Mouse (Mus musculus): ENCODE results near the gene Neu2.
A peak's percentile ranks its signal among the peaks of the same experiment; 100 is the strongest.

Gene Neu2

DNA sequence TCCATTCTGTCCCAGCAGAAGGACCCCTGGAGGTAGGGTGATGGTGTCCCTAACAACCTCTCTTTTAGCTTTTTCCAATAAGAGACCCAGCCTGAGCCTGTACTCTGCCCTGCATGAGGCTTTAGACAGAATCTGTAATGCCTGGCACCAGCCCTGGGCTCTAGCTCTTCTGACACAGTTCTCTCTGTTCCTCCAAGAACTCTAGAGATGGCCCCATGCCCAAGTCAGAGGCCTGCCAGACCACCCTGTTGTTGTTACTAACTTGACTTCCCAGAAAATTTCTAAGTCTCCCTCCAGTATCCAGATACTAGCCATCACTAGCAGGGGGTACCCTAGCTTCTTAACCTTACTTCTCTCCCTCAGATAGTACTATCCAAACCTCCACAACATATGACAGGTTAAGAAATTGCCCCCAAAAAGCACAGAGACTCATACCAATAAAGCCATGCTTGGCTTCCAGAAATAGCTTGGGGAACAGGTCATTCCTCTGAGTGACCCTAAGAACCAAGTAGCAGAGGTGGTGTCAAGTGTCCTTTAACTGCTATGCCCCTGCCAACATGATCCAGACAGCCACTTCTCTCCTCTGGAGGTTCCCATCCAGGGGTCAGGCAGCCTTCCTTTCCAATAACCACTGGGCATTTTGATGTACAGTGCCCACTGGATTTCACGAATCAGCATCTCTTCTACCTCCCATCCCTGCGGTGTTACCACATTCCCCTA is 105.0 kb downstream of the Neu2 start:
- no peak for DNase-seq (ENCODE audit: low spot score)

DNA sequence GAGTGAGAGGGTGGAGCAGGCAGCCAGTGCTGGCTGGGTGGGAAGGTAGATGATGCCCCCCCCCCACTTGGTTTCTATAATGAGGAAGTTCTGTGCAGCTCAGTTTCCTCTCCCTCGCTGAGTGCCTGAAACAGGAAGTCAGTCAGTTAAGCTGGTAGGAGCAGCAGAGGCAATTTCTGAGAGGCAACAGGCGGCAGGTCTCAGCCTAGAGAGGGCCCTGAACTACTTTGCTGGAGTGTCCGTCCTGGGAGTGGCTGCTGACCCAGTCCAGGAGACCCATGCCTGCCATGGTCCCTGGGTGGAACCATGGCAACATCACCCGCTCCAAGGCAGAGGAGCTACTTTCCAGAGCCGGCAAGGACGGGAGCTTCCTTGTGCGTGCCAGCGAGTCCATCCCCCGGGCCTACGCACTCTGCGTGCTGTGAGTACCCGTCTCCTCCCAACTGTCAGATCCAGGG is 110.6 kb downstream of the Neu2 start, which contains the start of gene Inpp5d:
Gene Inpp5d (plus strand): TSS at position 102 of the 458 bp plus-strand sequence.
- no peak for DNase-seq (ENCODE audit: low spot score)

DNA sequence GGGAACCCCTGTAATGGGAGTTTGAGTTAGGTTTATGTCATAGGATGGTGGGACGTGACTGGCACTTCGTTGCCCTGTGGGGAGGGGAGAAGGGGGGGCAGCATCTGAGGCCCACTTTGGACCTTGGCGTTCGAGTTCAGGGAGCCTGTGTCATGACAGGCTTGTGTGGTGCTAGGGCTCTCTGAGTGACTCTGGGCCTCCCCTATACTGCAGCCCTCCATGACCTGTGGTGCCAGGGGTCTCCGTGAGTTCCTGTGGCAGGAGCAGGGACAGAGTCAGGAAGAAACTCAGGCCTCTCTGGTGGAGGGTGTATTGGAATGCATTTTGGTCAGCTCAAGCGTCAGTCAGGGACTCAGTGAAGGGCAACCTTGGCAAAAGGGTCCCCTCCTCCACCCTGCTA is 111.0 kb downstream of the Neu2 start:
- no peak for DNase-seq (ENCODE audit: low spot score)

DNA sequence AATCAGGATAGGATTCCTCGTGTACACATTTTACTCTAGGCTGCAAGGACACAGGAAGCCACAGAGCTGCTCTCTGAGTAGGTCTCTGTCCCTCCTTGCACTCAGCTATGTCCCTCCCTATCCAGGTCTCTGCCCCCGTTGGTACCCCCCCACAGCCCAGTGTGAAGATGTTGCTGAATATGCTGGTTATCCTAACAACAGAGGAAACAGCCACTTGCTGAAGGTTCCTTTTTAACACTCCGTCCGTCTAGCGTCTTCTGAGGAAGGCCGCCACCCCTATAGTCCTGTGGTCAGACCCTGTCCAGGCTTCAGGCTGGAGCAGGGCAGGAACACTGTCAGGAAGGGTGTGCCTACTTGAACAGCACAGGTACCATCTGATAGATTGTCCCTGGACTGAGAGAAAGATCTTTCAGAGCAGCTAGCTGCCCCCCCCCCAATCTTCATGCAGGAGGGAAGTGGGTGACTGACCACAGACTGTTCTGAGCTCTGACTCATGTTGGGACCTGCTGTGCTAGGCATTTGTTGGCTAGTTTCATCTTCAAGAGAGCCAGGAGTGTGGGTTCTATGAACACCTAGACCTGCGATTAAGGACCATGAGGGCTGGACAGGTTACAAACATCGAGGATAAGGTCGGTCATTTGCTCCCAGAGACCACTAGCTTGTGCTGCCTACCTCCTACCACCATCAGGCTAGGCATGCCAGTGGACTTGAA is 111.6 kb downstream of the Neu2 start:
- no peak for DNase-seq (ENCODE audit: low spot score)

DNA sequence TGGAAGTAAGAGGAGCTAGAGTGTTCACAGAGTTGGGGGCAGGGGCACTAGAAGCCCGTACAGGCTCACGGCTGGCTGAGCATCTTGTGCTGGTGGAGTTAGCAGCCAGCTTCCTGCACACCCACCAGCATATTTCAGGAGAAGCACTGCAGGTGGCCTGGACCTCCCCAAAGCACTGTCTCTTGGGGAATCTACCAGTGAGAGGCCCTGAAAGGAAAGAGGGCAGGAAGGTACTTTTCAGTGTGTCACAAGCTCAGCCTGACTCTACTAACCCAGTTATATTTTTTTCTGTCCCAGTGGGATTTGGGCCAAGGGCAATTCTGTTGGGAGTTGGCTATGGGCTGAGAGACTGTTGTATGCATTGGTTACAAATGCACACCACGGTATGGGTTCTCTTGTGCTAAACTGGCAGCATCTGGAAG is 112.2 kb downstream of the Neu2 start:
- peak; percentile 12 for DNase-seq (ENCODE audit: low spot score)

DNA sequence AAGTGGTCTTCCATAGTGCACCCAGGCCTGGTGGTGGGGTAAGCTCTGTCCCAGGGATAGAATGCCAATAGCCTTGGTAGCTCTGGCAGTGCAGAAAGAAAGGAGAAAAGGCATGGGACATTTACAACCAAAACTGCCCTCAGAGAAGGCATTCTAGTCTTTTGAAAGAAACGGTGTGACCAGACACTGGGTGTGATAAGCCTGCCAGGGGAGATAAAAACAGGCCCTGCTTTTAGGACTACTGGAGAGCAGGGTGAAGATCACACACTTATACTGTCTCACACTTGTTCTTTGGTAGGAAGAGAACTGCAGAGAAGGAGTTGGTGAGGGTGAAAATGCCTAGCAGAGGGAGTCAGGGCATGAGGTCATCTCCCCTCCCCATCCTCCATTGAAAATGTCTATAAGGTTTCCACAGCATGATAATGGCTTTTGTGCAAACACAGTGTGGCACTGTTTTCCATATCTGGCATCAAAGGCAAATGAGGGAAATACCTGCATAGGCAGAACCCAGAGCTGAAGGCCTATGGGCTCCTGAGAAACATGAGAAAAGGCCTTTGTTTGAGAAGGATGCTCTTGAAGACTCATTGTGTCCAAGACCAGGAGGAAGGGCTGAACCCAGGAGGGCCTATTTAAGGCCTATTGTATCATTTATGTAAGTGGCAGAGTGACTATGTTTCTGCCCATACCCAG is 114.4 kb downstream of the Neu2 start:
- DNase-seq (ENCODE audit: low spot score), result no peak

DNA sequence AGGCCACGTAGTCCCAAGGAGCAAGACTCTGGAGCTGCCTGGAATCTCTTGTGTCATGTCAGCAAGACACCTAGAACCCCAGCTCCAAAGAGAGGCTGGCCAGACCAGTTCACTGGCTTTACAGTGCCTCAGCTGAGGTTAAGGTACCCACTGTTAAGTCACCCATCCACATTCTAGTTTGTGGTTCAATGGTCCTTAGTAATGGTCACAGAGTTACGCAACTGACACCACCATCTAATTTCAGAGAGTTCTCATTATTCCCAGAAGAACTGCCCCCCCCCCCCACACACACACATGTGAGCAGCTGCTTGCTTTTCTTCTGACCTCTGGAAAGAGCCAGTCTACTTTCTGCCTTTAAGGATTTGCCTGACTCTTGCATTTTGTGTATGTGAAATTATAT is 115.1 kb downstream of the Neu2 start:
- DNase-seq (ENCODE audit: low spot score), result no peak

DNA sequence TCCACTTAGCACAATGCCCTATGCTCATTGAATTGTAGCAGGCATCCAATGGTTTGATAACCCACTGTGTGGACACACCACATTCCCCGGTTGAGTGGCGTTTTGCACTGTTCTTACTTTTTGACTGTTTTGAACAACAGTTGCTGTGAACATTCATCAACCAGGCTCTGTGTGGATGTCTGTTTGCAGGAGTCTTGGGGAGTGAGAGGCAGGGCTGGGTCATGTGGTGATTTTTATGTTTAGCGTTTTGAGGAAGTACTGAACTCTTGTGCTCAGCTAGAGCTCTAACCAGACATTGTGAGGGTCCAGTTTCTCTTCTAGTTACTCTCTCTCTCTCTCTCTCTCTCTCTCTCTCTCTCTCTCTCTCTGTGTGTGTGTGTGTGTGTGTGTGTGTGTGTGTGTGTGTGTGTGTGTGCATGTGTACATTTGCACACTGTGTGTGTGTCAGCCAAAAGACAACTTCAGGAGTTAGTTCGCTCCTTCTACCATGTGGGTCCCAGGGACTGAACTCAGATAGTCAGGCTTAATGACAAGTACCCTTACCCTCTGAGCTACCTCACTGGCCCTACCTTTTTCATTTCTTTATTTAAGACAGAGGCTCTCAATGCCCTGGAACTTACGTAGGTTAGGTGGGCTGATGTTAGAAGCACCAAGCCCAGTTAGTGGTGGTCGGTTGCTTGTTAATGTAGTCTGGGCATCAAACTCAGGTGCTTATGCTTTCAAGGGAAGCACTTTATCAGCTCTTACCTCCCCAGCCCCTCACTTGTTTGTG is 115.8 kb downstream of the Neu2 start:
- DNase-seq (ENCODE audit: low spot score), result no peak

DNA sequence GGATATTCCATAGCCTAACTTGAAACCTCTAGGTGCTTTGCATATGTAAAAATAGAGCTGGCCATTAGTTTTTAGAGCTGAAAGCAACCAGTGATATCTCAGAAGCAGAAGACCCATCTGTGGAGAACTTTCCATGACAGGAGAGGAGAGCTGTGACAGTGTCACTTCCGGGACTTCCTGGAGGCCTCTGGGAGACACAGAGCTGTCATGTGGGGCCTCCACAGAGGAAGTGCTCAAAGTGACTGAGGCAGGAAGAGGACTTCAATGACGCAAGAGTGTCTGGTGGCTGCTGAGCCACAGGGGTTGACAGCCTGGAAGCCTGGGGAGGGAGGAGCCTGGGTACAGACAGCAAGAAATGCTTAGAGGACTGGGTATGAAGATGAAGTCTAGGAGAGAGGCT is 116.7 kb downstream of the Neu2 start:
- DNase-seq (ENCODE audit: low spot score), result no peak

DNA sequence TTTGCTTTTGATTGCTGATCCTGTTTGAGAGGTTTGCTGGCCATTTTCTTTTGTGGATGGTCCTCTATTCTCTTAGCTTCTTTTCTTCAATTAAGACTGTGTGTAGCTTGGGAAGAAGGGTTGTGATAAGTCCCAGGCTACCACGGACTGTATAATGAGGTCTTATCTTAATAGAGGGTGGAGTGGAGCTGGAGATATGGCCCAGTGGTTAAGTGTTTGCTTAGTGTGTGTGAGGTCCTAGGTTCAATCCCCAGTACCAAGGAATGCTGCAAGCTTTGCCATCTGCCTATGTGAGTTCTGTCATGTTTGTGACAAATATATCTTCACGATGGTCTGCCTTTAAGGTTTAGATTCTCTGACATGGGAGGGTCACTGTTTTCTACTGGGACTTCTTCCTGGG is 118.4 kb downstream of the Neu2 start:
- DNase-seq (ENCODE audit: low spot score), result no peak

DNA sequence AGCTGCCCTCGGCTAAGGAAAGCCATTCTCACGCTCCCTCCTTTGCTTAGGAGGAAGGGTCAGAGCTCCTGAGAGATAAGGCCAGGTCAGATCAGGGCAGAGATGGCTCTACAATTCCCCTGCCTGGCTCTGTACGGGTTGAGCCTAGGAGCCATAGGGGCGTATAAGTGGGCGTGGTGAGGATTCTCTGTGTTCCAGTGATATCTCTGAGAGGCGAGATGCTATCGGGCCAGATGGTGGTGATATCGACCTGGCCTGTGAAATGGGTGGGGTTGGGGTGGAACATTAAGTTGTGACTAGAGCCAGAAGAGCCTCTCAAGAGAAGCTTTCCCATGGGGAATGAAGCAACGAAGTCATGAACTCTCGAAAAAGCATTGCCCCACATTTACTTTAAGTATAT is 121.9 kb downstream of the Neu2 start:
- DNase-seq (ENCODE audit: low spot score), result no peak

DNA sequence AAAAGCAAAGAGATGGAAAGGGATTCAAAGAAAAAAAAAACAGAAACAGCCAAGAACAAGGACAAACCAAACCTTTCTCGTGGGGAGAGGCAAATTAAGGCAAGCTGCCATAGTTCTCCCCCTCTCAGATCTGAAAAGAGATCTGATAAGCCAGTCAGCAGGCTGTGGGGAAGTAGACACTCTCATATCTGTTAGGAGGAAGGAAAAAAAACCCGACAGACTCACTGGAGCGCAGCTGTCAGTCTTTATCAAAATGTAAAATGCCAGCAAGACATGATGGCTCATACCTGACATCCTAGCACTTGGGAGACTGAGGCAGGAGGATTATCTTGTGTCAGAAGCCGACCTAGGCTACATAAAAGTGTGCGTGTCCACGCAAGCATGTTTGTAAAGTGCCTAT is 122.5 kb downstream of the Neu2 start:
- DNase-seq (ENCODE audit: low spot score), result no peak

DNA sequence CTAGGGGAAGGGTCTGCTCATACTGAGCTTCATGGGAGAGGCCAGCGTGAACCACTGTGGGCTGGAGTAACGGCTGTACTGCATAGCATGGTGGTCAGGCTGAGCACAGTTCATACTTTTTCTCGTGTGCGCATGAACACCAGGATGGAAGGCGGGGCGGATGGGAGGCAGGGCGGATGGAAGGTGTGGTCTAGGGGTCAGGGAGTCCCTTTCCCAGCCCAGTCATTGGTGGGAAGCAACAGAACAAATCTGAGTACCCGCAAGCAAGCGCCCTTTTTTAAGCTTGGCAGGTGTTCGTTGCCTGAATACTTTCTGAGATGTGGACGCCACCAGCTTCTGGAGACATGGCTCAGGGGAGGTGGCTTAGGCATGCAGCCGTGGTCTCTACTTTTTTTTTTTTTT is 127.0 kb downstream of the Neu2 start:
- no peak for DNase-seq (ENCODE audit: low spot score)

DNA sequence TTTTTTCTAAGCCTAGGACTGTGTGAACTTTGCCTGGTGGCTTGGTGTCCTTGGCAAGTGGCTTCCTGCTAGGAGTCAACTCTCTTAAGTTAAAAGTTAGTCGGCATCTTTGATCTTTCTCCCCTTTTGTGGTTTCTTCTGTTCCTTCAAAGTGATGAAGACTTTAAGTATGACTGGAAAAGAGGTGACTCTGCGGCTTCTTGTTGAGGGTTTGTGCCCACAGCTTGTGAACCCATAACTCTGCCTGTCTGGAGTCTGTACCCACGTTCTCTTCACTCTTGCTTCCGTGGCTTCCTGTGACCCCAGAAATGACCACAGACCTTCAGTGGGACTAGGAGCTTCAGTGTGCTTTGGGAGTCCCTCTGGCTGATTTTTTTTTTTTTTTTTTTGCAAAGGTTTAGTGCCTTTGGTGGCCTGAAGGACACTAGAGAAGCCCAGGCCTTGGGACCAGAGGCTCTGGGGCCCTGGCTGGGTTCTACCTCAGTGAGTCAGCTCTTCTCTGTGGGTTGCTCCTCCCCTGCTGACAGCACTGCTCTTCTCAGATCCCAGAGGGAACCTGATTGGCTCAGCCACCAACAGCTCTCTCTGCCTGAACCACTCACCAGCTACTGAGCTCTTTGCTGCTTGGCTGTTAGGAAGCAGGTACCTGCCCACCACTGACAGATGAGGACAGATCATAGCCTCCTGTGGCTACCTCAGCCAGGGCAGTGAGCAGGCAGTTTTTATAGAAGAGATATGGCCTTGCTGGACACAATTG is 127.6 kb downstream of the Neu2 start:
- DNase-seq (ENCODE audit: low spot score), result no peak

DNA sequence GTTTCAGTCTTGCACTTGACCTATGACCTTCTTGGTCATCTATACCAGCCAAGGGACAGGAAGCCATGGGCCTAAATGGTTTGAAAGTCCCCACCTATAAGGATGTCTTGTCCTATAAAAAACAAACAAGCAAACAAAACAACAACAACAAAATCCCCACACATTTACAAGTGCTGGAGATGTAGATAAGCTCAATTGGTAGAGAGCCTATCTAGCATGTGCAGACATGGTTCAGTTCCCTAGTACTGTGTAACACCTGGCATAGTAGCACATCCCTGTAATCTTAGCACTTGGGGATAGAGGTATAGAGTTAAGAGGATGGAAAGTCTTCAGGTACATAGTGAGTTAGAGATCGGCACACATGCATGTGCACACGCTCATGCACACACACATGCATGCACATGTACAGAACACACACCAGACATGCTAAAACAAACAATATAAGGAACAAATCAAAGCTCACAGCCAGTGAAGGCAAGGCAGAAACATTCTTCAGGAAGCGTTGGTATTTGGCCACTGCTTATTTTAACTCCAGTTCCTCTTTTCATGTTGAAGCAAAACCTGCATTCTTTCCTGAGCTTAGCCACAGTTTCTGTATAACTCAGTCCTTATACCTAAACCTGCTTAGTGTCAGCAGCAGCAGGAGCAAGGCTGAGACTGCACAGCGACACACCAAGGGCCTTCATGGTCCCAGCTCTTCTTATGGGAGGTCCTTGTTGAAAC is 128.3 kb downstream of the Neu2 start:
- DNase-seq (ENCODE audit: low spot score), result no peak

DNA sequence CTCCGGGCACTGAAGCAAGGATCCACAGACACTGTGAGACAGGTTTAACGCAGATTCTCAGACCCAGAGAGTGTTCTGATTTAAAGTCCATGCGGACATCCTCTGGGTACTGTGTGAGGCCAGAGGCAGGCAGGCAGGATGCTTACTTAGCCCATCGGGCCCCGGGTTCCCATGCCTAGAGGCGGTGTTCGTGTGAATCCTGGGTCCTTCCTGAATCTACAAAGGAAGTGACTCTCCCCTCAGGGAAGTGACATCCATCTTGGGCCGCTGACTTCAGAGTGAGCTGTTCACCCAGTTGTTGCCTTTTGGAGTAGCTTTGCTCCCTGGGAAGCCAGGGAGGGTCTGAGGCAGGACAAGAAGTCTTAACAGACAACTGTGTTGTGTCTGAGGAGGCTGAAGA is 130.0 kb downstream of the Neu2 start:
- DNase-seq (ENCODE audit: low spot score), result no peak

DNA sequence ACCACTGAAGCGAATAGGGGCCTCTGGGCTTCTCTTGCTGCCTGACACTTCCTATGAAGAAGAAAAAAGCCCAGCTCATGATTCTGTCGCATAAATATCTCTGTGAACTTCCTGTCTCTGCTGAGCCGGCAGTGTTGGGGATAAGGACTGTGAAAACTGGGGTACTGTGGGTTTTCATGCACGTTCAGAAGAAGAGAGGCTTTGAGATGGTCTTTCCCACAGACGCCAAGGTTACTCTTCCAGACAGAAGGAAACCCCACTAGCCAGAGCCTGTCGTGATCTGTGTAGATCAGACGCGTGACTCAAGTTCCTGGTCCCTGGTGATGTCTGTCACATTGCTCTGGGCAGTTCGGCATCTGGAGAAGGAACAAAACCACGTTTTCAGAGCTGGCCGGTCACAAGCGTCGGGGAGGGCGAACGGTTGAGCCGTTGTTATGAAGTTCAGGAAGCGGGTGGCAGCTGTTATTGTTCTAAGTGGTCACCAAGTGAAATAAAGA is 130.5 kb downstream of the Neu2 start:
- no peak for DNase-seq (ENCODE audit: low spot score)

DNA sequence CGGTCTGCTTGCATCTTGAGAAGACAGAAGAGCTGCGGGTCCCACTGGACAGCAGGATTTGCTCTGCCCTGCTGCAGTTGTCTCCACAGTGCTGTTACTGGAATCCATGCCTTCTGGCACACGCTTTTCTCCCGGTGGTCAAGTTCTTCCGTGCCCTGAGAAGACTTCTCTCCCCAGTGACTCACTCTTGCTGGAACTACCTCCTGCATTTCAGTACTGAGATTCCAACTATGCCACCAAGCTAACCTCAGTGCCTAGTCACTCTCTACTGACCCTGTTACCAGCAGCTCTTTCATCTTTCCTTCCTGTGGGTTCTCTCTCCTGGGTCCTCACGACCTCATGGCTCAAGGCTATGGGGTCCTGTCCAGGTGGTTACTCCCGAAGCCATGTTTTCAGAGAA is 133.3 kb downstream of the Neu2 start:
- no peak for DNase-seq (ENCODE audit: low spot score)

DNA sequence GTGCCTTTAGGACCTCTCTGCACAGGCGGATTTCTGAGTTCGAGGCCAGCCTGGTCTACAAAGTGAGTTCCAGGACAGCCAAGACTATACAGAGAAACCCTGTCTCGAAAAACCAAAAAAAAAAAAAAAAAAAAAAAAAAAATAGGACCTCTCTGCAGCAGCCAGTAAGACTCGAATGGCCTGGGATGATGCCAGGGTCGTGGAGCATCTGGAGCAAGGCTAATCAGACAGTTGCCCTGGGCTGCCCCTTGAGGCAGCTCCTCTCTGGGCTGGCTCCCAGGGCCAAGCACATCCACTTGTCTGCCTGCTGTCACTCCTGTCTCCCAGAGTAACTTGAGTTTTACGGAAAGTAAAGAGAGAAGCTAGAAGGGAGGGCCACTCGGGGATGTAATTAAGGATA is 135.4 kb downstream of the Neu2 start:
- DNase-seq (ENCODE audit: low spot score), result no peak

DNA sequence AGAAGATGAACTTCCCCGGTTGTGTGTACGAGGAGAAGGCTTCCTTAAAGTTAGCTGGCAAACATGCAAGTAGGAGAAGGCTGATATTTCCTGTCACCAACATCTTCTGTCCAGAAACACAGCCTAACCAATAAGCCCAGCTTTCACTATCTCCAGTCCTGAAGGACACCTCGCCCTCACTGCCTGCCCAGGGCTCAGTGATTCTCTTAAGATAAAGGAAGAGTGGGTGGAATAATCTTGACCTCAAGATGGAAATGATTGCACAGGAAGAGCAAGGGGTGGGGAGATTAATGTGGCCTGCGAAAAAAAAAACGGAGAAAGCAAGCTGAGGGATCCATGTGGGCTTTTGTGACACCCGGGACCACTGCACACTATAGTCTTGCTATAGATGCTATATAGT is 136.1 kb downstream of the Neu2 start:
- no peak for DNase-seq (ENCODE audit: low spot score)
